ENCODE assay signal across 12 mouse cellular contexts in the genomic region with DNA sequence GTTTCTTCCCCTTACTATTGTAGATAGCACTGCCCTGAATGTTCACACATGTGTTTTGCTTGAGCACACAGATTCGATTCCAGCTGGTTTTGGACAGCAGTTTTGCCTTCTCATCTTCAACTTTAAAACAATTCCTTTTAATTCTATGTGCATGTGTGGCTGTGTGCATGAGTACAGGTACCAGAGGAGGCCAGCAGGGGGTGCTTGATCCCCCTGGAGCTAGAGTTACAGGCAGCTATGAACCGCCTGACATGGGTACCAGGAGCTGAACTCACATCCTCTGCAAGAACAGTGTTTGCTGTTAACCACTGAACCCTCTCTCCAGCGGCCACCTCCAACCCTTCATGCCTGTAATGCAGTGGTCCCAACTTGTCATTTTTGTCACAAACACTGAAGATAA. TPM values are rescaled to one million over a fixed set of nuclear protein-coding genes. Genes with fewer than 3 reads are reported as not detected.
DNase-seq lines count a peak whose midpoint lies in the region; TF ChIP-seq lines count a peak whose summit lies in the region.
"Had no signal": no experiment of that assay in that cellular context is flagged by ENCODE, and none has a peak within 500 bp of the region (broad histone marks: within the 10 kb centered on the region; RNA-seq: fewer than 3 reads in every experiment).

No protein-coding gene starts in this region.

- no peak overlapping the region for H3K27ac ChIP-seq in kidney, adult 2 months (ENCODE audit: insufficient read depth, low read depth, low read length)
- H3K27ac ChIP-seq: forebrain, embryonic 10.5 days; liver, embryonic 15.5 days had no signal

- DNase-seq in kidney, adult 2 months = peak; percentile 25
- no peak for DNase-seq in kidney, adult 8-10 months
- DNase-seq in right cerebral cortex, postnatal 4 days = peak; percentile 26
- DNase-seq in right cerebral cortex, adult 2 months (ENCODE audit: low spot score in 2 of 2) = no peak
- DNase-seq in T-cell, adult 2 months (ENCODE audit: low spot score) = peak; percentile 29
- peak; percentile 20 for DNase-seq in thymus, postnatal 25 days
- DNase-seq in testis, postnatal 10 days (ENCODE audit: low spot score) = no peak
- no peak for DNase-seq in left cerebral cortex, adult 9 months (ENCODE audit: low spot score in 2 of 2)
- DNase-seq: adrenal gland, adult 8-10 months; heart, adult 18-20 months had no signal

- no peak overlapping the region for H3K4me3 ChIP-seq in kidney, adult 2 months (ENCODE audit: insufficient read depth, low read depth, low read length)
- H3K4me3 ChIP-seq: forebrain, embryonic 10.5 days; liver, embryonic 15.5 days had no signal

- peak; percentile 47 for TF ChIP-seq CTCF in kidney, adult 2 months (conservative IDR thresholded peaks at IDR 0.05; ENCODE audit: insufficient read depth, insufficient read length, low read depth, low read length)

- H3K4me1 ChIP-seq in kidney, adult 2 months (ENCODE audit: control insufficient read depth, insufficient read depth, low read length) = peaks cover 12% of the 10 kb centered on the region; the same call in 1 of the 2 replicates

- WGBS in kidney, adult 2 months = 85% methylated on average over 3 of the region's 3 CpGs

- no peak for TF ChIP-seq POLR2A in kidney, adult 2 months (IDR thresholded peaks at IDR 0.05; ENCODE audit: low read depth, low read length)

- H3K36me3 ChIP-seq in kidney, adult 2 months (ENCODE audit: control insufficient read depth, insufficient read depth, low read length) = peaks cover 4% of the 10 kb centered on the region

- H3K27me3 ChIP-seq in kidney, adult 2 months (replicated peaks; ENCODE audit: control insufficient read depth, insufficient read depth, low read length) = no peaks in the 10 kb centered on the region
- H3K27me3 ChIP-seq: liver, embryonic 15.5 days had no signal

RNA-seq across cellular contexts. Expression of a gene that starts 3.2 kb away (rescaled TPM):
- 147 and 171 TPM in 2 replicates for polyA plus RNA-seq in kidney, adult 2 months (2012; rRNA removed)

RNA-seq across cellular contexts. Expression of a gene that starts 3.9 kb away (rescaled TPM):
- 56.7 and 77.8 TPM in 2 replicates for polyA plus RNA-seq in kidney, adult 2 months (2012; rRNA removed)

RNA-seq across cellular contexts. Expression of a gene that starts 50.7 kb away (rescaled TPM):
- 7.0 and 8.1 TPM in 2 replicates for polyA plus RNA-seq in kidney, adult 2 months (2012; rRNA removed)

RNA-seq across cellular contexts. Expression of a gene that starts 54.8 kb away (rescaled TPM):
- not detected in 2 replicates for polyA plus RNA-seq in kidney, adult 2 months (2012; rRNA removed)
- polyA plus RNA-seq: forebrain, embryonic 10.5 days; liver, embryonic 15.5 days had no signal

Comparison
In these comparisons a context has a peak if more than half of its experiments do, and no peak if none do; other contexts are left out.
1. DNase-seq: peak in kidney, adult 2 months (single experiment), right cerebral cortex, postnatal 4 days (single experiment), T-cell, adult 2 months (single experiment) and thymus, postnatal 25 days (single experiment); none in kidney, adult 8-10 months (0 of 2), right cerebral cortex, adult 2 months (0 of 2), testis, postnatal 10 days (single experiment) and left cerebral cortex, adult 9 months (0 of 2).